8 mouse cellular contexts compared by ENCODE assay signal in the genomic region with DNA sequence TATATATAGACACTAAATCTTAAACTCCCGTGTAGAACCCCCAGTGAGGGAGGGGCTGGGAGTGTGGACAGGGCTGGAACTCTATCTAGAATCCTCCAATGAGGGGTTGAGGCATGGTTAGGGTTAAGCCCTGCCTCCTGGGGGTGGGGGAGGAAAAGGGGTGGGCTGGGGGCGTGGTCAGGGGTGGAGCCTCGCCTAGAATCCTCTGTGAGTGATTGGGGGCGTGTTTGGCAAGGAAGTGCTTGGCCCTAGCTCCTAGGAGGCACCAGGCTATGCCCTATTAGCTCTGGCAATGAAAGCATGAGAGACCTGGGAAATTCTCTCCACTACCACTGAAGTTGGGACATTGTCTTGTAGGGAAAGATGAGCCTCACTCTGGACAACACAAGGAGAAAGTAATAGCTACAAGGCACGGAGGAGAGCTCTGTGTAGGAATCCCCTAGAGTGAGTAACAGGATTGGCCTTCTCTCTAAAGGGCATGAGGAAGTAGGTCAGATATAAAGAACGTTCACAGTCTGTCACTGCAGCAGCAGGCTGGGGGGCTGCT. TPM values are rescaled to one million over a fixed set of nuclear protein-coding genes. Genes with fewer than 3 reads are reported as not detected.
DNase-seq lines count a peak whose midpoint lies in the region; ATAC-seq and TF ChIP-seq lines count a peak whose summit lies in the region.

No protein-coding gene starts in this region.

- no peaks in the 10 kb centered on the region for H3K9me3 ChIP-seq in heart, postnatal 0 days (replicated peaks; ENCODE audit: control insufficient read depth, low read length)

- H3K27ac ChIP-seq in heart, postnatal 0 days (ENCODE audit: low read depth): peak overlapping the region; percentile 97

- peak overlapping the region; percentile 49 for H3K9ac ChIP-seq in heart, postnatal 0 days (replicated peaks; ENCODE audit: low read depth, low read length)

- WGBS in heart, postnatal 0 days: 0% methylated on average over 6 of the region's 6 CpGs

- peak overlapping the region; percentile 60 for H3K4me2 ChIP-seq in heart, postnatal 0 days (ENCODE audit: low read depth, low read length)

- H3K27me3 ChIP-seq in heart, postnatal 0 days (ENCODE audit: control insufficient read depth, insufficient read depth, low read length): no peaks in the 10 kb centered on the region

- peak; percentile 16; the same call in 1 of the 2 replicates for ATAC-seq in erythroid progenitor cell, adult 5-6 weeks (replicated peaks; ENCODE audit: low FRiP score, poor library complexity, severe bottlenecking)
- peak; percentile 83 for ATAC-seq in heart, postnatal 0 days (ENCODE audit: insufficient read depth, low read depth)
- peak; percentile 58 for ATAC-seq in megakaryocyte-erythroid progenitor cell, adult 5-6 weeks (replicated peaks; ENCODE audit: low FRiP score, low TSS enrichment, poor library complexity, severe bottlenecking)

- H3K36me3 ChIP-seq in heart, postnatal 0 days (replicated peaks; ENCODE audit: control insufficient read depth, insufficient read depth, low read length): no peaks in the 10 kb centered on the region

- no peak for TF ChIP-seq CTCF in heart, postnatal 0 days (IDR thresholded peaks at IDR 0.05; ENCODE audit: low read depth)

- peak; percentile 91 for DNase-seq in ES-CJ7 (ENCODE audit: low read depth, low spot score)
- peak; percentile 90 for DNase-seq in adrenal gland, adult 2 months
- peak; percentile 96 for DNase-seq in heart, postnatal 0 days (ENCODE audit: low spot score)
- peak; percentile 87 to 91 for DNase-seq in kidney, postnatal 36 days
- DNase-seq in spleen, postnatal 14 days (ENCODE audit: low spot score in 2 of 2): peak; percentile 27 to 55
- DNase-seq in layer of hippocampus, postnatal 25 days (ENCODE audit: extremely low spot score in 1 of 2, low spot score in 1 of 2): no peak

- peak overlapping the region; percentile 37 for H3K4me3 ChIP-seq in heart, postnatal 0 days (ENCODE audit: low read depth, low read length)

- H3K4me1 ChIP-seq in heart, postnatal 0 days (ENCODE audit: control insufficient read depth, insufficient read depth): peaks cover 26% of the 10 kb centered on the region

- TF ChIP-seq EP300 in heart, postnatal 0 days (IDR thresholded peaks at IDR 0.05; ENCODE audit: low read depth): no peak

RNA-seq across cellular contexts. Expression of a gene that starts 2.9 kb away (rescaled TPM):
- 10 to 100 TPM; 31.7 to 80.6 TPM for total RNA-seq in adrenal gland, adult 2 months (2021)
- polyA plus RNA-seq in adrenal gland, adult 2 months (2012; rRNA removed): 109 and 170 TPM in 2 replicates
- total RNA-seq in erythroid progenitor cell, adult 5-6 weeks (2015; ENCODE audit: low replicate concordance): 69.6 and 105 TPM in 2 replicates
- total RNA-seq in erythroid progenitor cell, adult 5-6 weeks (2017; ENCODE audit: low replicate concordance): 51.7 and 61.7 TPM in 2 replicates
- total RNA-seq in heart, postnatal 0 days (2014; rRNA removed; ENCODE audit: low replicate concordance): 19.4 and 32.8 TPM in 2 replicates
- polyA plus RNA-seq in heart, postnatal 0 days (2015; fragmentation: Nextera tagmentation; extraction: Ambion mirVana): 13.1 and 14.0 TPM in 2 replicates
- total RNA-seq in megakaryocyte-erythroid progenitor cell, adult 5-6 weeks (2014; fragmentation: Nextera tagmentation): 67.0 and 83.2 TPM in 2 replicates
- total RNA-seq in megakaryocyte-erythroid progenitor cell, adult 5-6 weeks (2017): 9.9 and 14.0 TPM in 2 replicates
- total RNA-seq in layer of hippocampus, postnatal 25 days (2021): 10 to 100 TPM; 39.9 to 60.6 TPM

RNA-seq across cellular contexts. Expression of a gene that starts 10.1 kb away (rescaled TPM):
- 100 to 1,000 TPM in 1 of 2 experiments, 10 to 100 TPM in 1; 85.6 to 104 TPM for total RNA-seq in adrenal gland, adult 2 months (2021)
- polyA plus RNA-seq in adrenal gland, adult 2 months (2012; rRNA removed): 98.1 and 131 TPM in 2 replicates
- total RNA-seq in erythroid progenitor cell, adult 5-6 weeks (2015; ENCODE audit: low replicate concordance): 42.8 and 69.6 TPM in 2 replicates
- total RNA-seq in erythroid progenitor cell, adult 5-6 weeks (2017; ENCODE audit: low replicate concordance): 66.0 and 111 TPM in 2 replicates
- 72.7 and 77.9 TPM in 2 replicates for total RNA-seq in heart, postnatal 0 days (2014; rRNA removed; ENCODE audit: low replicate concordance)
- 31.6 and 34.3 TPM in 2 replicates for polyA plus RNA-seq in heart, postnatal 0 days (2015; fragmentation: Nextera tagmentation; extraction: Ambion mirVana)
- total RNA-seq in megakaryocyte-erythroid progenitor cell, adult 5-6 weeks (2014; fragmentation: Nextera tagmentation): 54.1 and 79.5 TPM in 2 replicates
- 36.6 and 37.8 TPM in 2 replicates for total RNA-seq in megakaryocyte-erythroid progenitor cell, adult 5-6 weeks (2017)
- total RNA-seq in layer of hippocampus, postnatal 25 days (2021): 100 to 1,000 TPM; 128 to 143 TPM

RNA-seq across cellular contexts. Expression of a gene that starts 45.8 kb away (rescaled TPM):
- total RNA-seq in adrenal gland, adult 2 months (2021): 10 to 100 TPM; 53.6 to 58.7 TPM
- polyA plus RNA-seq in adrenal gland, adult 2 months (2012; rRNA removed): 103 and 104 TPM in 2 replicates
- total RNA-seq in erythroid progenitor cell, adult 5-6 weeks (2015; ENCODE audit: low replicate concordance): 34.2 and 48.6 TPM in 2 replicates
- 16.8 and 18.1 TPM in 2 replicates for total RNA-seq in erythroid progenitor cell, adult 5-6 weeks (2017; ENCODE audit: low replicate concordance)
- 8.8 and 12.7 TPM in 2 replicates for total RNA-seq in heart, postnatal 0 days (2014; rRNA removed; ENCODE audit: low replicate concordance)
- 25.2 and 26.0 TPM in 2 replicates for polyA plus RNA-seq in heart, postnatal 0 days (2015; fragmentation: Nextera tagmentation; extraction: Ambion mirVana)
- 97.7 and 118 TPM in 2 replicates for total RNA-seq in megakaryocyte-erythroid progenitor cell, adult 5-6 weeks (2014; fragmentation: Nextera tagmentation)
- 24.1 and 27.1 TPM in 2 replicates for total RNA-seq in megakaryocyte-erythroid progenitor cell, adult 5-6 weeks (2017)
- 10 to 100 TPM; 46.2 to 52.0 TPM for total RNA-seq in layer of hippocampus, postnatal 25 days (2021)

RNA-seq across cellular contexts. Expression of a gene that starts 46.3 kb away (rescaled TPM):
- 10 to 100 TPM; 72.2 to 83.6 TPM for total RNA-seq in adrenal gland, adult 2 months (2021)
- 81.1 and 102 TPM in 2 replicates for polyA plus RNA-seq in adrenal gland, adult 2 months (2012; rRNA removed)
- 71.0 and 81.7 TPM in 2 replicates for total RNA-seq in erythroid progenitor cell, adult 5-6 weeks (2015; ENCODE audit: low replicate concordance)
- total RNA-seq in erythroid progenitor cell, adult 5-6 weeks (2017; ENCODE audit: low replicate concordance): 18.9 and 38.1 TPM in 2 replicates
- 29.3 and 50.6 TPM in 2 replicates for total RNA-seq in heart, postnatal 0 days (2014; rRNA removed; ENCODE audit: low replicate concordance)
- 41.8 and 44.4 TPM in 2 replicates for polyA plus RNA-seq in heart, postnatal 0 days (2015; fragmentation: Nextera tagmentation; extraction: Ambion mirVana)
- 114 and 155 TPM in 2 replicates for total RNA-seq in megakaryocyte-erythroid progenitor cell, adult 5-6 weeks (2014; fragmentation: Nextera tagmentation)
- 41.1 and 51.5 TPM in 2 replicates for total RNA-seq in megakaryocyte-erythroid progenitor cell, adult 5-6 weeks (2017)
- total RNA-seq in layer of hippocampus, postnatal 25 days (2021): 10 to 100 TPM; 63.6 to 71.6 TPM

RNA-seq across cellular contexts. Expression of a gene that starts 50.2 kb away (rescaled TPM):
- total RNA-seq in adrenal gland, adult 2 months (2021): 10 to 100 TPM; 13.2 to 21.2 TPM
- polyA plus RNA-seq in adrenal gland, adult 2 months (2012; rRNA removed): 73.3 and 74.3 TPM in 2 replicates
- 21.4 and 36.4 TPM in 2 replicates for total RNA-seq in erythroid progenitor cell, adult 5-6 weeks (2015; ENCODE audit: low replicate concordance)
- total RNA-seq in erythroid progenitor cell, adult 5-6 weeks (2017; ENCODE audit: low replicate concordance): 3.3 and 3.8 TPM in 2 replicates
- 6.6 and 6.9 TPM in 2 replicates for total RNA-seq in heart, postnatal 0 days (2014; rRNA removed; ENCODE audit: low replicate concordance)
- 3.6 and 7.3 TPM in 2 replicates for polyA plus RNA-seq in heart, postnatal 0 days (2015; fragmentation: Nextera tagmentation; extraction: Ambion mirVana)
- total RNA-seq in megakaryocyte-erythroid progenitor cell, adult 5-6 weeks (2014; fragmentation: Nextera tagmentation): 22.8 and 26.4 TPM in 2 replicates
- 3.0 and 4.5 TPM in 2 replicates for total RNA-seq in megakaryocyte-erythroid progenitor cell, adult 5-6 weeks (2017)
- total RNA-seq in layer of hippocampus, postnatal 25 days (2021): 10 to 100 TPM; 46.4 to 61.7 TPM

Comparison
In these comparisons a context has a peak if more than half of its experiments do, and no peak if none do; other contexts are left out.
1. DNase-seq: peak in ES-CJ7 (single experiment), adrenal gland, adult 2 months (single experiment), heart, postnatal 0 days (single experiment), kidney, postnatal 36 days (2 of 2) and spleen, postnatal 14 days (2 of 2); none in layer of hippocampus, postnatal 25 days (0 of 2).
2. ATAC-seq: peak in every context shown above with its lines; median percentile 83 in heart, postnatal 0 days; 58 in megakaryocyte-erythroid progenitor cell, adult 5-6 weeks; 16 in erythroid progenitor cell, adult 5-6 weeks.